Mouse (Mus musculus): Measurements from ENCODE around the gene Ptbp1.

Ptbp1 gene

GRCm38 (mm10) chr10:79832786-79833181 lies 21.4 kb upstream of the Ptbp1 start:
- no peak for DNase-seq (ENCODE audit: low spot score in 2 of 2)

GRCm38 (mm10) chr10:79834769-79835398 lies 19.3 kb upstream of the Ptbp1 start:
- peak in 1 of 2 experiments; percentile 70 for DNase-seq (ENCODE audit: low spot score in 2 of 2)

GRCm38 (mm10) chr10:79836918-79837317 lies 17.3 kb upstream of the Ptbp1 start:
- DNase-seq (ENCODE audit: low spot score in 2 of 2): no peak

- DNase-seq (ENCODE audit: low spot score in 2 of 2): no peak
These were observed 16.1 kb upstream of the Ptbp1 start for GRCm38 (mm10) chr10:79838151-79838550.

- no peak for DNase-seq (ENCODE audit: low spot score in 2 of 2)
These were observed 14.1 kb upstream of the Ptbp1 start for GRCm38 (mm10) chr10:79840091-79840490.

- DNase-seq (ENCODE audit: low spot score in 2 of 2): peak; percentile 66 to 74
These were observed 13.3 kb upstream of the Ptbp1 start for GRCm38 (mm10) chr10:79840644-79841551.

GRCm38 (mm10) chr10:79842322-79842721 lies 11.9 kb upstream of the Ptbp1 start:
- no peak for DNase-seq (ENCODE audit: low spot score in 2 of 2)

GRCm38 (mm10) chr10:79843476-79843875 lies 10.8 kb upstream of the Ptbp1 start:
- no peak for DNase-seq (ENCODE audit: low spot score in 2 of 2)

- DNase-seq (ENCODE audit: low spot score in 2 of 2): no peak
These were observed 7.7 kb upstream of the Ptbp1 start for GRCm38 (mm10) chr10:79846553-79846952.

- DNase-seq (ENCODE audit: low spot score in 2 of 2): no peak
These were observed 4.1 kb upstream of the Ptbp1 start for GRCm38 (mm10) chr10:79849941-79850628.

GRCm38 (mm10) chr10:79851653-79852052 lies 2.6 kb upstream of the Ptbp1 start:
- DNase-seq (ENCODE audit: low spot score in 2 of 2): no peak

GRCm38 (mm10) chr10:79852107-79852789 lies 2.0 kb upstream of the Ptbp1 start:
- DNase-seq (ENCODE audit: low spot score in 2 of 2): no peak

- DNase-seq (ENCODE audit: low spot score in 2 of 2): no peak
These were observed 1.4 kb upstream of the Ptbp1 start for GRCm38 (mm10) chr10:79852827-79853226.

- DNase-seq (ENCODE audit: low spot score in 2 of 2): peak; percentile 86 to 90
These were observed 835 bp upstream of the Ptbp1 start for GRCm38 (mm10) chr10:79853392-79853791.

GRCm38 (mm10) chr10:79854801-79855541 lies 744 bp downstream of the Ptbp1 start:
- no peak for DNase-seq (ENCODE audit: low spot score in 2 of 2)

GRCm38 (mm10) chr10:79855558-79856184 lies 1.4 kb downstream of the Ptbp1 start:
- no peak for DNase-seq (ENCODE audit: low spot score in 2 of 2)

GRCm38 (mm10) chr10:79856280-79856679 lies 2.1 kb downstream of the Ptbp1 start:
- DNase-seq (ENCODE audit: low spot score in 2 of 2): no peak

- DNase-seq (ENCODE audit: low spot score in 2 of 2): no peak
These were observed 2.7 kb downstream of the Ptbp1 start for GRCm38 (mm10) chr10:79856704-79857451.

GRCm38 (mm10) chr10:79857452-79857811 lies 3.2 kb downstream of the Ptbp1 start:
- peak in 1 of 2 experiments; percentile 68 for DNase-seq (ENCODE audit: low spot score in 2 of 2)

GRCm38 (mm10) chr10:79857894-79858293 lies 3.7 kb downstream of the Ptbp1 start:
- DNase-seq (ENCODE audit: low spot score in 2 of 2): no peak

Data from frontal cortex, postnatal 10 days (tissue).